Mouse (Mus musculus) spleen, postnatal 36 days (tissue): Measurements from ENCODE around the gene Sipa1l3.
A peak's percentile ranks its signal among the peaks of the same experiment; 100 is the strongest.

Experiments used
- DNase-seq, 2 experiments: peaks; one replicate each; pipeline ENCODE4 v3.0.0; 2022; ENCODE audit warnings: low spot score in 2 of 2, mixed read lengths in 1 of 2

Sipa1l3 gene

GRCm38 (mm10) chr7:29480590-29481344 is 37.7 kb downstream of the Sipa1l3 start:
- no peak for DNase-seq

GRCm38 (mm10) chr7:29480183-29480582 is 38.3 kb downstream of the Sipa1l3 start:
- no peak for DNase-seq

- no peak for DNase-seq
Observed at GRCm38 (mm10) chr7:29475005-29475404, 43.4 kb downstream of the Sipa1l3 start.

GRCm38 (mm10) chr7:29471309-29471708 is 47.1 kb downstream of the Sipa1l3 start:
- no peak for DNase-seq

- DNase-seq = no peak
Observed at GRCm38 (mm10) chr7:29469602-29470344, 48.7 kb downstream of the Sipa1l3 start.

- DNase-seq = no peak
Observed at GRCm38 (mm10) chr7:29468593-29468992, 49.8 kb downstream of the Sipa1l3 start.

GRCm38 (mm10) chr7:29466585-29466984 is 51.9 kb downstream of the Sipa1l3 start:
- no peak for DNase-seq

GRCm38 (mm10) chr7:29465736-29466135 is 52.7 kb downstream of the Sipa1l3 start:
- DNase-seq = no peak

- DNase-seq = no peak
Observed at GRCm38 (mm10) chr7:29462820-29463219, 55.6 kb downstream of the Sipa1l3 start.

- no peak for DNase-seq
Observed at GRCm38 (mm10) chr7:29462178-29462577, 56.3 kb downstream of the Sipa1l3 start.

- DNase-seq = no peak
Observed at GRCm38 (mm10) chr7:29461557-29461956, 56.9 kb downstream of the Sipa1l3 start.

- DNase-seq = no peak
Observed at GRCm38 (mm10) chr7:29458889-29459740, 59.3 kb downstream of the Sipa1l3 start.

GRCm38 (mm10) chr7:29457772-29458171 is 60.7 kb downstream of the Sipa1l3 start:
- no peak for DNase-seq

- no peak for DNase-seq
Observed at GRCm38 (mm10) chr7:29456716-29457115, 61.7 kb downstream of the Sipa1l3 start.

GRCm38 (mm10) chr7:29455591-29455990 is 62.9 kb downstream of the Sipa1l3 start:
- no peak for DNase-seq

GRCm38 (mm10) chr7:29454965-29455364 is 63.5 kb downstream of the Sipa1l3 start:
- no peak for DNase-seq

- peak; percentile 9 to 11 for DNase-seq
Observed at GRCm38 (mm10) chr7:29452991-29453741, 65.3 kb downstream of the Sipa1l3 start.

- no peak for DNase-seq
Observed at GRCm38 (mm10) chr7:29452381-29452780, 66.1 kb downstream of the Sipa1l3 start.

GRCm38 (mm10) chr7:29450175-29450574 is 68.3 kb downstream of the Sipa1l3 start:
- DNase-seq = no peak

- DNase-seq = no peak
Observed at GRCm38 (mm10) chr7:29448830-29449229, 69.6 kb downstream of the Sipa1l3 start.

- DNase-seq = no peak
Observed at GRCm38 (mm10) chr7:29447147-29447829, 71.2 kb downstream of the Sipa1l3 start.
